Mouse (Mus musculus): ENCODE data around the gene Bsdc1.
A peak's percentile ranks its signal among the peaks of the same experiment; 100 is the strongest.
"Not testable (repeated sequence)": the region's sequence is repeated elsewhere in the genome, so short reads cannot be mapped to it uniquely, and the experiment has no call there.

Bsdc1 gene

DNA sequence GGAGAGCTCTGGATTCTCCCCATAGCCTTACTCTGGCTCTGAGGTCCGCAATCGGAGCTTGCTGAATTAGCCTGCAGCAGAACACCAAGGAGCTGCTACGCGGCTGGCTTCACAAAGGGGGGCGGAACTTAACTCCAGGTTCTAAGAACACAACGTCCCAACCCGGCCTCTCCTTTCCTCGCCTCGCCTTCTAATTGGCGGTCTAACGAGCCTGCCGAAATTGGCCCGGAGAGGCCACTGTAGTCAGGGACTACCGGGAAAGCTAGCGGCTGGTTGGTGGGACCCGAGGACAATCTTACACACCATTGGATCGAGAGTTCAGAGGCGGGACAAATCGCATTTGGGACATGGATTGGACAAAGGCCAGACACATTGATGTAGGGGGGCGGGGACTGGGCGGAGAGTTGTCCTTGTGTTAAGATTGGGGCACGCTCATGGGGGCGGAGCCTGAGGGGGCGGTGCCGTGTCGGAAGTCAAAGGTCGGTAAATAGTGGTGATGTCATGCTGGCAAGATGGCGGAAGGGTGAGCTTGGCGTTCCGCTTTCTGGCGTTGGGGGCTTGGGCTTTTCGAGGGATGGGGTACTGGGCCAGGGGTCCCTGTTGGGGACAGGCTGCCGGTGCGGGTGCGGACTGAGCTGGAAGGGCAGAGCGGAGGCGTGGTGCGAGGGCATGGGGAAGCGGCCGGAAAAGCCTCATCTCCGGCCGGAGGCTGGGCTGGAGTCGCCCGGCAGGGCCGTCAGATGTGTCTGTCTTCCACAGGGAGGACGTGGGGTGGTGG lies at the start of gene Bsdc1:
TSS of gene Bsdc1 (plus strand) at position 399 of the 778 bp plus-strand sequence.
- peak; percentile 99 to 100 for DNase-seq (ENCODE audit: low spot score in 2 of 2)

DNA sequence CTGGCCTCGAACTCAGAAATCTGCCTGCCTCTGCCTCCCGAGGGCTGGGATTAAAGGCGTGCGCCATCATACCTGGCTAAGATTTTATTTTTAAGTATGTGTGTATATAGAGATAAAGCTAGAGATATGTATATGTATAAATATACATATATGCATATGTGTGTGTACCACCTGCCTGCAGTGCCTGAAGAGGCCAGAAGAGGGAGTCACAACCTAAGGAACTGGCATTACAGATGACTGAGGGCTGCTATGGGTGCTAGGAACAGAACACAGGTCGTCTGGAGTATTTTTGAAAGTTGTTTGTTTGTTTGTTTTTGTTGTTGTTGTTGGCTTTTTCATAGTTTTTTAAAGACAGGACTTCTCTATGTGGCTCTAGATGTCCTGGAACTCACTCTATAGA lies 45.5 kb upstream of the Bsdc1 start:
- DNase-seq (ENCODE audit: low spot score in 2 of 2): no peak

DNA sequence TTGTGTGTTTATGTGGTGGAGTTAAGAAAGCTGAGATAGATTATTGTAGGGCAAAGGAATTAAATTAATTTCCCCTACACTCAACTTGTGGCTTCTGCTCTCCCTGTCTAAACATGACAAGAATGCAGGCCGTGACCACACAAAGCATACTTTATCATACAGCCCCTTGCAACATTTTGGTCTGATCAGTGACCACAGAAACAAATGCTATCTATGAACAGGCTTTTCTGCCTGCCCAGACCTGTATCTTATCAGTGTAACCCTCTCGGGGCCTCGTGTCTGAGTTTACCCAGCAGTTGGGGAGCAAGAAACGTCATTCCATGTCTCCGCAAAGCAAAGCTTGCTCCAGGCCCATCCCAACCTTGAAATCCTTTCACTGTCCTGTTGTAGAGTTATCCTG lies 44.9 kb upstream of the Bsdc1 start:
- DNase-seq (ENCODE audit: low spot score in 2 of 2): no peak

DNA sequence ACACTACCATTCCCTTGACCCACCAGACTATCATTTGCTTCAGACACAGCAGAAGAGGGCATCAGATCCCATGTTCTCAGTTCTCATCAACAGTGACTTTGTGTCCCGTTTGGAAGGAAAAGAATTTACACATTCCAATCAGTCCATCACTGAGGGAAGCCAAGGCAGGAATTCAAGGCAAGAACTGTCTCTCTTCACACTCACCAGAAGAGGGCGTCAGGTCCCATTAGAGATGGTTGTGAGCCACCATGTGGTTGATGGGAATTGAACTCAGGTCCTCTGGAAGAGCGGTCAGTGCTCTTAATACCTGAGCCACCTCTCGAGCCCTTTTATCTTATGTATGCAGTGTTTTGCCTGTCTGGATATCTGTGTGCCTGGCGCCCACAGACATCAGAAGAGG lies 43.1 kb upstream of the Bsdc1 start:
- DNase-seq (ENCODE audit: low spot score in 2 of 2): no peak

DNA sequence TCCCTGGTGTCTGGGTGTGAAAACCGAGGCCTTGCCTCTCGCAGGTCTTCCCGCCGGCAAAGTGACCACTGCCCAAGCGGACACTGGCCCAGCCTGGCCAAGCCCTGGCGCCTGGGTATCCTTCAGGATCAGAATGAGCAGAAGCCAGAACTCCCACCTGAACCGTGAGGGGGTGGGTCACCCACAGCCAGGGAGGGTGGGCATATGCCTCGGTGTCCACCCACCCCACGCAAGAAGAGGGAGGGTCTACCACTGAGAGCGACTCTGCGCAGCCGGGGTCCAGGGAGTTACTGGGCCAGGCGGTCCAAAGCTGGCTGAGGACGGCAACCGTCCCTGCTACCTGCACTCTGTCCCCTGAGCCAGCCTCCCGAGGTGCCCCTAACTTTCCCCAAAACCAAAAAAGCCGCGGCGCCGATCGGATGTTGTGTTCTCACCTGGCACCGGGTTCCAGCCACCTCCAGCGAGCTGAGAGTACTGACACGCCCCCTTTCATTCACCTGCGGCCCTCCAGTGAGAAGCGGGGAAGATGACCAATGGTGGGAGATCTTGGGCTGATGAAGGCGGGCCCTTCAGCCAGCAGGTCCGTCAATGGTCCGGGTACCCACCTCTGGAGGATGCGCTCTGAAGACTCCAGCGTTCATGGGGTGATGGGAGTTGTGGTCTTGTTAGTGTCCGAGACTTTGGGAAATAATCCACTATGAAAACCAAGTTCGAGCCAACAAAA lies 20.9 kb upstream of the Bsdc1 start, which contains the start of gene Zbtb8b:
TSS of gene Zbtb8b (minus strand) at position 514 of the 724 bp plus-strand sequence.
- peak; percentile 73 to 89 for DNase-seq (ENCODE audit: low spot score in 2 of 2)

DNA sequence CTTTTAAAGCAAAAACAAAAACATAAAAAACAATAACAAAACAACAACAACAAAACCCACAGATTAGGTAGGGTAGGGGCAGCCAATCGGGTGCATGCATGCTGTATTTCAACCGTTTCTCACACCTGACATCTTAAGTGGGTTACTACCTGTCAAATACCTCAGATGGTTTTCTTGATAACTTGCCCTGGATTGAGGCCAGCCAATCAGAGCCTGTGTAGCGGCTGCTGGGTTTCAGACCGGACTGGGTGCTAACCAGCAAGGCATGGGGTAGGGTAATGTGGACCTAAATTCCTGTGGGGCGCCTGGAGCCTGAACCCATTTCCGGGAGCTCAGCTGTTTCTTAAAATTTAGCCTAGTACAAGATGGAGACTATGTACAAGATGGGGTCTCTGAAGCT lies 20.2 kb upstream of the Bsdc1 start:
- no peak for DNase-seq (ENCODE audit: low spot score in 2 of 2)

DNA sequence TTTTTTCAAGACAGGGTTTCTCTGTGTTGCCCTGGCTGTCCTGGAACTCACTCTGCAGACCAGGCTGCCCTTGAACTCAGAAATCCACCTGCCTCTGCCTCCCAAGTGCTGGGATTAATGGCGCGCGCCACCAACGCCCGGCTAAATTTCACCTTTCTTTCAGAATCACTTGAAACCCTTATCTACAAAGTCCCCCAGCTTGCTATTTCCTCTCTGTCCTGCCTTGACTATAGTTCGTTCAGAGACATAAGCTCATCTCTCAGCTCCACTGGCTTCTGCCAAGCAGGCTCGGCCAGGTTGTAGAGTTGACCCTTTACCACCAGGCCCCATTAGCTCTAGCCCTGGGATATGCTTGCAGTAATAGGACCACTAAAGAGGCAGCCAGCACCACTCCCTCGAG lies 14.0 kb upstream of the Bsdc1 start:
- no peak for DNase-seq (ENCODE audit: low spot score in 2 of 2)

DNA sequence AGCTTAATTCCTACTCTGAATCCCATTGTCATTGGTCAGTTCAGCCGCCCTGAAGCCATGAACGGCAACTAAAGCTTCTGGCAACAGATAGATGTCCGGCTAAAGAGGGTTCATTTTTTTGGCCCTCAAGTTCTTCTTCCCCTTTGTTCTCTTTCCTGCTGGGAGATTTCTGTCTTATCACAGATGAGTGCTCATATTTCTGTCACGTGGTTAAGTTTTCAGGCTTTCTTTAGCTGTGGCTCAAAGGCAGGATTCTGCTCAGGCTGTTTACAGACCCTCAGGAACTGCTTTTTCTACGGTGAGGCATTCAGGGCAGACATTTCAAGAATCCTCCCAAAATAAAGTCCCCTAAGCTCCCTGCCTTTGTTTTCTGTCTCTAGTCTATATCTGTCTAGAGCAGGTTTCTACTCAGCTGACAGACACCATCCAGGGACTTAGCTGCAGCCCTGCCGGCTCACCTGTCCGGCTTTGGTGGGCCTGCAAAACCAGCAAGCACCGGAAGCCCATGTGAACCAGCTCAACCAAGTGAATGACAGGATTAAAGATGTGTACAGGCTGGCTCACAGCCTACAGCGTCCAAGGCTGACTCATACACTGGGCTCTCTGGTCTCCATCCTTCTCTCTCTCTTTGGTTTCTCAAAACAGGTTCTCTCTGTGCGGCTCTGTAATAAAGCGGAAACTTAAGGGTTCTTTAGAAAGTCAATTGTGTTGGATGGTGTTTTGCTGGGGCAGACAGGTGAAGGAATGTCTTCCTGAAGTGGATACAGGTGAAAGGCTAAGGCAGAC lies 13.4 kb upstream of the Bsdc1 start:
- no peak for DNase-seq (ENCODE audit: low spot score in 2 of 2)

DNA sequence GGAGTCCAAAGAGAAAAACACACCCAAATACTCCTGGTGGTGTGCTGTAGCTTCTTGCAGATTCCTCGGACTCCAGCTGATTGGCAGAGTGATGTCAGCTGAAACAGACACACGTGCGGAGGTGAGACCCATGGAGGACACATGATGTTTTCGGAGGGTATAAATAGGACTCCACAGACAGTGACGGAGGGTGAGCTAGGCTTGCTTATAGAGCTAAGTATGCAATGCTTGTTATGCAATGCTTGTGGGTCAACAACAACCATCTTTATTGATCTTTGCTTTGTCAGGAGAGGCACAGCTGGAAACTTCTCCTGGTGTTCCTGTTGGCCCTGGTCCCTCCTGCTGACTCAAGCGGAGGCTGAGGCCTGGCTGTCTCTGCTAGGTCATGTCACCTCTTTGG lies 12.7 kb upstream of the Bsdc1 start:
- DNase-seq (ENCODE audit: low spot score in 2 of 2): no peak

DNA sequence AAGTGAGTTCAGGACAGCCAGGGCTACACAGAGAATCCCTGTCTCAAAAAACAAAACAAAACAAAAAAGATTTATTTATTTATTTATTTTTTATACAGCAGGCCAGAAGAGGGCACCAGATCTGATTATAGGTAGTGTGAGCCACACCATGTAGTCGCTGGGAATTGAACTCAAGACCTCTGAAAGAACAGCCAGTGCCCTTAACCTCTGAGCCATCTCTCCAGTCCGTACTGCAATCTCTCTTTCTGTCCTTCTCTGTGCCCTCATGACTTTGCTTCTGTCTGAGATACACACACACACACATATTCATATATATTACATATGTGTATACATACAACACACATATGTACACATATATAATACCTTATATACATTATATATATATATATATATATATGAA lies 10.5 kb upstream of the Bsdc1 start:
- DNase-seq (ENCODE audit: low spot score in 2 of 2): no peak

DNA sequence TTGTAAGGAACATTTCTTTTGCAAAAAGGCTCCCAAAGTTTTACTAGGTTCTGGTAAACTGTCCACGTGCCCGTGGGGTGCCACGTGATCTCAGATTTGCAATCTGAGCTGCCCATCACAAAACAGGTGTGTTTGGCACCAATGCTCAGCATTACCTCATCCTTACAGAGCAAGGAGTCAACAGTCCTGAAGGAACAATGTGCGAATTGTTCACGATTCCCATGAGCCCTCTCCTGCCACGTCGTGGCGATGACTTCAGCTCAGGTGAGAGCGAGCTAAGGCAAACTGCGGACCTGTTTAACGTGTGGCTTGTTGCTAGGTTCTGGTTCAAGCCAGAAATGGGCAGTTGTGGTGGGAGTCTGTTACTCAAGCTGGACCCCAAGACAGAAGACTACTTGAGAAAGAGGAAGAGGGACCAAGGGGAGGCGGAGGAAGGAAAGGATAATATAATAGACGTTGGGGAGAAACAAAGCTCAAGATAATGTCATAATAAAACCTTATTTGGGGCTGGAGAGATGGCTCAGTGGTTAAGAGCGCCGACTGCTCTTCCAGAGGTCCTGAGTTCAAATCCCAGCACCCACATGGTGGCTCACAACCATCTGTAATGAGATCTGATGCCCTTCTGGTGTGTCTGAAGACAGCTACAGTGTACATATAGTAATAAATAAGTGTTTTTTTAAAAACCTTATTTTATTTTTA lies 9.8 kb upstream of the Bsdc1 start:
- no peak for DNase-seq (ENCODE audit: low spot score in 2 of 2)

DNA sequence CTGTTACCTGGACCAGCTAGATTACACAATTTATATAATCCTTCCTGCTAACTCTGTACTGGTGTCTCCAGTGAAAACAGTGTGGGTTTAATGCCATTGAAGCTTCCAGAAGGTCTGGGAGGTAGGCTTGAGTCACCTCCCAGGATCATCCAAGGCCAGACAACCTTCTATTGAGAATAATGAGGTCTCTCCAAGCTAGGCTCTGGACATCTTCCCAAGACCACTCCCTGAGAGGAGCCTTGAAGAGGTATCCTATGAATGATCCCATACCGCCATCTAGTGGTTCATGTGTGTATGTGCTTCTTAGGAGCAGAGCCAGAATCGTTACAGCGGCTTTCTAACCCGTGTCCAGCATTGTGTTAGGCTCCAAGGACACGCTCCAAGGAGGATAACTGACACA lies 6.1 kb upstream of the Bsdc1 start:
- peak; percentile 64 to 83 for DNase-seq (ENCODE audit: low spot score in 2 of 2)

DNA sequence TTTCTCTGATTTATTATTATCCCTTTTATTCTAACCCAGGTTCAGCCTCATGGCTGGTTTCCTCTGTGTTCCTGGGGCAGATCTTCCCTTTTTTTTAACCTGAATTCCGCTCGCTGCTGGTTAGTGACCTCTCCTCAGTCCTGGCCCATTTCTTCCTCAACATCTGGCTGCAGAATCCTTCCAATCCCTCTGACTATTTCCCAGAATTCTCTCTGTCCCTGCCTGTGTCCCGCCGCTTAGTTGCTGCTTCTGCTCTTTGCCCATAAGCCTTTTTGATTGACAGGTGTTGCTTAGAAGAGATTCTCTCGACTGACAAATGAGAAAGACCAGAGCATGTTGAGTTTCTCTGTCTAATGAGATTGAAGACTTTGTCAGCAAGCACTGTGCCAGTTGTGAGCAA lies 5.3 kb upstream of the Bsdc1 start:
- no peak for DNase-seq (ENCODE audit: low spot score in 2 of 2)

DNA sequence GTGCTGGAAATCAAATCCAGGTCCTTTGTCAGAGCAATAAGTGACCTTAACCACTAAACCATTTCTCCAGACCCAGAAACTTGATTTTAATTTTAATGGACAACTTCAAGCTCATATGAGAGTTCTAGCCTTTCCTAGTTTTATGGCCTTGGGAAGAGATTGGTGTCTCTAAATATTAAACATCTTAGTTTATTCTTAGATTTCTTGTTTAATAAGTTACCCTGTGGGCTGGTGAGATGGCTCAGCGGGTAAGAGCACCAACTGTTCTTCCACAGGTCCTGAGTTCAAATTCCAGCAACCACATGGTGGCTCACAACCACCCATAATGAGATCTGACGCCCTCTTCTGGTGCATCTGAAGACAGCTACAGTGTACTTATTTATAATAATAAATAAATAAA lies 4.1 kb upstream of the Bsdc1 start:
- DNase-seq (ENCODE audit: low spot score in 2 of 2): not testable (repeated sequence)

DNA sequence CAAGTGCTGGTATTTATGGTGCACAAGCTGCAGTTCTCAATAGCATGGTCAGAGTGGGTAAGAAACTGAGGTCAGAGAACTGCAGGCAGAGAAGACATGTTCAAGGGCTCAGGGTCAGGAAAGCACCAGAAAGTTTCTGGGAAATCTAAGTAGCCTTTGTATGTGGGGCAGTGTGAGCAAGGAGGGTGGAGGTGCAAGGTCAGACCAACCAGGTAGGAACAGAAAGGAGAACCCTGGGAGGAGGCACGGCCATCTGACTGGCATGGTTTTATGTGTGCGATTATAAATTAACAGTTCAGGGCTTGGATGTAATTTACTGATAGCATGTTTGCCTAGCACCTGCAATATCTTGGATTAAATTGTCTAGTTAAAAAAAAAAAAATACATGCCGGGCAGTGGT lies 1.7 kb upstream of the Bsdc1 start:
- no peak for DNase-seq (ENCODE audit: low spot score in 2 of 2)

DNA sequence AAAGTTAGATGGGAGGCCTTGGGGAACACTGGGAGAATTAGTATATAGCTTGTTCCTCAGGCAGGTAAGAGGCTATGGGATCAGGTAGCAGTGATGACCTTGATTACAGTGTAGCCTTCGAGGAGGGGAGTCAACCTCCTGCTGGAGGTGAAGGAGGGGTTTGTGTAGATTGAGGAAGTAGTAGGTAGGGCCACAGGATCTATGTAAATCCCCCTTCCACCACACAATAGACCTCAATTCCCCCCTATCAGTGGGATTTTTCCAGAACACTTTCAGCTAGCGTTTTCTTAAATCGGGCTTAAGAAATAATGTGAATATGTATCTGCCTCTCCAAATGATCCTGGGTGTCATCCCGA lies 576 bp upstream of the Bsdc1 start:
- DNase-seq (ENCODE audit: low spot score in 2 of 2): no peak

DNA sequence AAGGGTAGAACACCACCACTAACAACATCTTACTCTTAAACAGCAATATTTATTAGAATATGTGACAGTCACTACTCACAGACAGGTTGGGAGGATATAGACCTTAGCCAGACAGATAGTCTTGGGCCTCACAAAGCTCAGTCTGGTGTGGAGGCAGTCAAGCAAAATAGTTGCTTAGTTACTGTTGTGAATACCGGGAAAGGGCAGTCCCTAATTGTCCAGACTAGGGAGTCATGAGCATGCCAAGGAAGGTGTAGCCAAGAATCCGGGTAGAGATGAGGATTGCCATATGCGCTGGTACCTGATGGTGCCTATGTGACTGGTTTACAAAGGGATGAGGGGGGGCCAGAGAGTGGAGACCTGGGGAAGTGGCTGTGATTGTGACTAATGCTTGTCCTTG lies 737 bp downstream of the Bsdc1 start:
- no peak for DNase-seq (ENCODE audit: low spot score in 2 of 2)

DNA sequence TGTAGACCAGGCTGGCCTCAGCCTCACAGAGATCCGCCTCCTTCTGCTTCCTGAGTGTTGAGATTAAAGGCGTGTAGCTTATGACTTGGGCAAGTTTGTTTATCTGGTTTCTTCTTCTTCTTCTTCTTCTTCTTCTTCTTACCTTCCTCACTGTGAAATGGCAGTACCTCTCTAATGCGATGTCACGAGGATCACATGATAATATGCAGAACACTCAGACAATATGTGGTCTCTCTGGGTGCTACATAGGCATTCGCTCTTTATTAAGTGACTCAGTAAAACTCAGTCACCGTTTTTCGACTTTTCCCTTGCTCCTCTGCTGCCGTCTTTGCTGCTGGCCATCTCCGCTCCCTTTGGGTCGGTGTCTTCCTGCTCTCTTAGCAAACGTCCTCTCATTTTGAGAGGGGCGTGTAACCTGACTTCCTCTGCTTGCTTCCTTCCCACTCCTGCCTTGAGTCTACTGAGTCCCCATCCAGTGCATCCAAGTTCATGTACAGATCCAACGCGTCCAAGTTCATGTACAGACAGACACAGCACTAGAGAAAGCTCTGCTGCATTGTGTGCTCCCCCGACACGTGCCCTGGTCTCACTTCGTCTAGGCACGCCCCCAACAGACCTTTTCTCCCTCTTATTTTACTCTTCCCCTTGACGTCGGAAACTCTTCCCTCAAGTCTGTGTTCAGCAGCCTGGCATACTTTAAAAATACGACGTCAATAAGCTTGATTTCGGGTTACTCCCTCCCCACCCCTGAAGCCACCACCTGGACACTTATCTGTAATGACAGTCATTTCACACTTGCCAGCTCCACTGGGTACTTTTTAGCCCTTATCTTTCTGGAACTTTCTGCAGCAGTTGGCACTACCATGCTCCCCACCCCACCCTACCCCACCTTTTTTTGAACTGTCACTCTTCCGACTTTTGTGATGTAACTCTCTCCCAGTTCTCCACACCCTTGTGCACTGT lies 2.0 kb downstream of the Bsdc1 start:
- no peak for DNase-seq (ENCODE audit: low spot score in 2 of 2)

DNA sequence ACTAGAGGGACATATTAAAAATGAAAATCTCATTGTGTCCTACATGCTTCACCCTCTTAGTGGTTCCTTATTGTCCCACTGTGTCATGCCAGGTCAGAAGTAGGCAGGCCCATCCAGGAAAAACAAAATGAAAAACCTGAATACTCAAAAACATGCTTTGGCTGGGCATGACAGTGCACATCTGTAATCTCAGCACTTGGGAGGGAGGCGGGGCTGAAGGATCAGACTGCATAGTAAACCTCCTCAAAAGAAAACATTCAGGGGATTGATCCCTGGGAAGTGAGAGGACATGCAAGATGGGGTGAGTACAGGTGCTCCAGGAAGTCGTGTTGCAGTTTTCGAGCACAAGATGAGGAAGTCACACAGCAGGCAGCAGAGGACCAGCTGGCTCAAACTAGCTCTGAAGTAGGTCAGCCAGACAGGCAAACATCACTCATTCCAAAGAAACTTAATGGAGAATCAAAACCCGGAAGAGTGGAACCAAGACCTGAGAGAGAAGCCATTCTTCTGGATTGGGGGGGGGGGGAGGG lies 3.0 kb downstream of the Bsdc1 start:
- DNase-seq (ENCODE audit: low spot score in 2 of 2): no peak

DNA sequence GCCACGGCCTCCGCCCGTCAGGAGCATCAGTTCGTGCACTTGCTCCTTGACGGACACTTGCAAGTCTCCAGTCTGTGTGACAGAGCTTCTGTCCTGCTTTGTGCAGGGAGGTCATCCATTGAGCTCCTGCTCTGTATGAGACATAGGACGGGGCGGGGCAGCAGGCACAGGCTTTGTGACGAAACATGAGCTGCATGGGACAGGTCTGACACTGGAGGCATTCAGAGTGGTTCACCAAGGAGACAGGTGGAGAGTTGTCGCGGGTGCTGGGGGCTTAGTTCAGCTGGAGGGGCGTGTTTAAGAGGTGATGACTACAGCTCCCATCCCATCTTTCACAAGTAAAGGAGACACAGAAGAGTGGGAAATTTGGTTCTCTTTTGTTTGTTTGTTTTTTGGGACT lies 14.7 kb downstream of the Bsdc1 start:
- no peak for DNase-seq (ENCODE audit: low spot score in 2 of 2)

DNA sequence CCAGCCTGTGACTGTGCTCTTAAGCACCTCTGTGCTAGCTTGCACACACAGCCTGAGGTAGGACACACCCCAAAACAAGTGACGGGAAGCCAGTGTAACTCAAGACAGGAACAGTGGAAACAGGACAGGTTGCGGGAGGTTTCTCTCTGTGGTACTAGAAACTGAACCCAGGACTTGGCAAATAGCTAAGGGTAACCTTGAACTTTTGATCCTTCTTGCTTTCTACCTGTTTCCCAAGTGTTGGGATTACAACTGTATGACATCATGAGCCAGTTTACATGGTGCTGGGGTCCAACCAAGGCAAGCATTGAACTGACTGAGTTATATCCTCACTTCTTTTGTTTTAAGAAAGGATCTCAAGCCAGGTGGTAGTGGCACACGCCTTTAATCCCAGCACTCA lies 18.5 kb downstream of the Bsdc1 start:
- no peak for DNase-seq (ENCODE audit: low spot score in 2 of 2)

All from frontal cortex, postnatal 36 days (tissue).